Mouse (Mus musculus): ENCODE measurements around the gene Il31.

DNA sequence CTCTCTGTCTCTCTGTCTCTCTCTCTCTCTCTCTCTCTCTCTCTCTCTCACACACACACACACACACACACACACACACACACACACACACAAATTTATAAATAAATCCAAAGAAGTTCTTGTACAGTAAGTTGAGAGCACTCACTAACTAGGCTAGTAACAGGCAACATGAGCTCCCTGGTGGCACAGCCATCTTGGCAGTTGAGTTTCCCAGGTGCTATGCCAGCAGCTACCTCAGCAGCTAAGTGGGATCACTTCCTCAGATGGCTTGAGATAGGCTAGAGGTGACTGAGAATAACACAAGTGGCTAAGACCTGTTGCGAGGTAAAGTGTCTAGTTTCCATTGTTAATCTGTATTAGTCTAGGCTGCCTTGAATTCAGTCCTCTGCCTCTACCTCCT lies 50.0 kb downstream of the Il31 start:
- TF ChIP-seq TAL1 (IDR thresholded peaks at IDR 0.05; ENCODE audit: low read length): no peak
- no peak for TF ChIP-seq GATA1 (IDR thresholded peaks at IDR 0.05; ENCODE audit: low read length)

Measured in erythroblast, embryonic 14.5 days (primary cell).